Mouse (Mus musculus): Measurements from ENCODE around the gene Mks1. TPM values are rescaled to one million over a fixed set of nuclear protein-coding genes. Genes with fewer than 3 reads are reported as not detected.

Mks1 gene
- polyA plus RNA-seq, 1 experiment from 2014 or later = 19.6 TPM

DNA sequence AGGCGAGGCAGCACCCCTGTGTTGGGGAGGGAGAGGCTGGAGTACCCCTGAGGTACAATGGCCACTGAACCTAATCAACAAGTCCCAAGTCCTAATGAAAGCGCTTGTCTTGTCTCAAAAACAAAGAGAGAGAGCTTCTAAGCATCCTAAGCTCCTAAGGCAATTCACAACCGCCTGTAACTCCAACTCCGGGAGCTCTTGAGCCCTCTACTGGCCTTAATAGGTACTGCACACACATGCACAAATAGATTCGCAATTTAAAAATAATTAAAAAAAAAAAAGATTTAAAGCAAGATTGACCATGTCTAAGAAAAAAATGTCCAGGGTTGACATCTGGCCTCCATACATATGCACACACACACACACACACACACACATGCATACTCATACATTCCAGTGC lies 30.5 kb downstream of the Mks1 start:
- H3K4me3 ChIP-seq (replicated peaks) = no peak overlapping the region
- no peaks in the 10 kb centered on the region for H3K9me3 ChIP-seq
- no peak overlapping the region for H3K9ac ChIP-seq
- no peak overlapping the region for H3K4me2 ChIP-seq
- ATAC-seq (ENCODE audit: low FRiP score) = no peak
- no peaks in the 10 kb centered on the region for H3K4me1 ChIP-seq
- no peak overlapping the region for H3K27ac ChIP-seq
- H3K27me3 ChIP-seq = no peaks in the 10 kb centered on the region
- 48% methylated on average over 5 of the region's 5 CpGs for WGBS
- H3K36me3 ChIP-seq (replicated peaks) = no peaks in the 10 kb centered on the region

DNA sequence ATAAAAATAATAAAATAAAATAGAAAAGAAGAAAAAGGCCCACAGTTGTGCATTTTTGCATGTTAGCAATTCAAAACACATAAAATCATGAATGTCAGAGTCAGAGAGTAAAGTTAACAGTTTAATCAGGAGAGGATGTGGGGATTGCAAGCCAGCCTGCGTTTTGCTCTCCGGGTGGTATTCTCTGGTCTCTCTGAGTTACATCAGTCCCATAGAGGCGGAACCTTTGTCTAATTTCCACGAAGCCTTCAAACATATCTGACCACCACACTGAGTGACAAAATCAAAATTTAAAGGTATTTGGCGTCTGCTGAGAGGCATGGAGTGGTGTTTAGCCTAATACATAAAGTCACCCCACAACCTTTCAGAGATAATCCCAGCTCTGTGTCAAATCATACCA lies 31.8 kb downstream of the Mks1 start:
- WGBS = 86% methylated on average over 5 of the region's 5 CpGs
- no peaks in the 10 kb centered on the region for H3K36me3 ChIP-seq (replicated peaks)
- no peak for ATAC-seq (ENCODE audit: low FRiP score)

DNA sequence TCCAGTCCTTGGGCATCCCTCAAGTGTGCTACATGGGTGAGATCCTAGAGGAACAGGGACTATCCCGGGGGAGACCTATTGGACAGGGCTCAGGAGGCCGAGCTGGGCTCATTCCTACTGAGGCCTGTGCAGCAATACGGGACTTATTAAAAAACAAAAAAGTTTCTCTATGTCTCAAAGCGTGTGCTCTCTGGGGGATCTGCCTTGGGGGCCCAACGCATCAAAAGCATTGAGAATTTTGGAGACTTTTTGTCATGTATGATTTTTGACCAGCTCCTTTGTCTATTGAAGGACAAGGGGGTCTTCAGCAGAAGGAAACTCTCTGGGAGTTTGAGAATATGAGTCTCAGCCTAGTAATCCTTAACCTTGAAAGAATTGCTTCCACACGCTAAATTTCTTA lies 39.2 kb downstream of the Mks1 start, which contains the start of gene Olfr462:
Gene Olfr462 (minus strand): TSS at position 101 of the 400 bp plus-strand sequence.
- Histone ChIP-seq H3K4me1 (no peaks in the 10 kb centered on the region), H3K27ac (no peak within 1 kb of the TSS), H3K9ac (no peak within 1 kb of the TSS), H3K9me3 (no peaks in the 10 kb centered on the region), H3K4me3 (replicated peaks) (no peak within 1 kb of the TSS), H3K4me2 (no peak within 1 kb of the TSS), H3K27me3 (no peaks in the 10 kb centered on the region), H3K36me3 (replicated peaks) (no peaks in the 10 kb centered on the region)
- no peak for ATAC-seq (ENCODE audit: low FRiP score)
- WGBS = 92% methylated on average over 6 of the region's 6 CpGs

More for the DNA sequence above, 31.8 kb downstream of the Mks1 start:
- no peaks in the 10 kb centered on the region for H3K9me3 ChIP-seq
- no peaks in the 10 kb centered on the region for H3K4me1 ChIP-seq
- H3K27me3 ChIP-seq = no peaks in the 10 kb centered on the region
- H3K9ac ChIP-seq = no peak overlapping the region
- H3K27ac ChIP-seq = no peak overlapping the region
- no peak overlapping the region for H3K4me3 ChIP-seq (replicated peaks)
- no peak overlapping the region for H3K4me2 ChIP-seq

DNA sequence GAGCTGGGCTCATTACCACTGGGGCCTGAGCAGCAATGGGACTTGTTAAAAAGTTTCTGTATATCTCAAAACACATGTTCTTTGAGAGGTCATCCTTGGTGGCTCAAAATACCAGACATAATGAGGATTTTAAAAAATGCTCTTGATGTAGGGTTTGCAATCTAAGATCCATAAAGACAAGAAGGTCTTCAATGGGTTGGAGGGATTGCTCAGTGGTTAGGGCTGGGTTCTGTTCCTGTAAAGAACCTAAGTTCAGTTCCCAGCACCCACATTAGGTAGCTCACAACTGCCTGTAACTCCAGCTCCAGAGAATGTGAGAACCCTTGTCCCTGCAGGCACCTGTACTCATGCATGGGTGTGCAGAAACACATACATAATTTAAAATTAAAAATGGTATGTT lies 44.3 kb downstream of the Mks1 start, which contains the start of gene Olfr463:
Gene Olfr463 (minus strand): TSS at position 101 of the 400 bp plus-strand sequence.
- Histone ChIP-seq H3K9ac (no peak within 1 kb of the TSS), H3K9me3 (no peaks in the 10 kb centered on the region), H3K4me3 (replicated peaks) (no peak within 1 kb of the TSS), H3K27ac (no peak within 1 kb of the TSS), H3K27me3 (peaks cover 4% of the 10 kb centered on the region; the same call in 1 of the 2 replicates), H3K4me2 (no peak within 1 kb of the TSS), H3K36me3 (replicated peaks) (no peaks in the 10 kb centered on the region), H3K4me1 (no peaks in the 10 kb centered on the region)
- ATAC-seq (ENCODE audit: low FRiP score) = no peak

DNA sequence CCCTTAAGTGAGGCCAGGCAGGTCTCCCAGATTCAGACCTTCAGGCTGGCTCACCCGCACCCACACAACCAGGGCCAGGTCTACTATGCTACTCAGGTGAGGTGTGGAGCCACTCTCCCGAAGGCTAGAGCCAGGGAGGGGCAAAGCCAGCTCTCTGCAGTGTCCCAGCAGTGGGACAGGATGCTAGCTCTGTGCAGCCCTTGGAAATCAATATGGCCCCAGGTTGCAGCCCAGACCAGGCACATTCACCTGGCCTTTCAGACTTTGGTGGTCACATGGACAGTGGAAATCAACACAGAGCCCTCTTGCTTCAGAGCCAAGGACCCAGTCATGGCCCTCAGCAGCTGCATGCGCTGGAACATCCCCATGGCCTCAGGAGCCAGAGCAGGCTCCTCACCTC lies 51.3 kb downstream of the Mks1 start:
- Histone ChIP-seq H3K27me3 (no peaks in the 10 kb centered on the region), H3K9me3 (no peaks in the 10 kb centered on the region), H3K4me2 (no peak overlapping the region), H3K9ac (no peak overlapping the region), H3K36me3 (replicated peaks) (no peaks in the 10 kb centered on the region), H3K27ac (no peak overlapping the region), H3K4me3 (replicated peaks) (no peak overlapping the region), H3K4me1 (no peaks in the 10 kb centered on the region)
- 76% methylated on average over 3 of the region's 3 CpGs for WGBS
- no peak for ATAC-seq (ENCODE audit: low FRiP score)

Other genes starting within 250 kb of the Mks1 start
- 0.40 and 0.49 TPM in 2 replicates for gene Hsf5, start 236.1 kb upstream of the Mks1 start, polyA plus RNA-seq (2016; fragmentation: Nextera tagmentation; extraction: Ambion mirVana)
- gene Rnf43, start 190.5 kb upstream of the Mks1 start, polyA plus RNA-seq (2016; fragmentation: Nextera tagmentation; extraction: Ambion mirVana) = 1.4 and 1.8 TPM in 2 replicates
- 118 and 137 TPM in 2 replicates for gene Supt4a, start 115.7 kb upstream of the Mks1 start, polyA plus RNA-seq (2016; fragmentation: Nextera tagmentation; extraction: Ambion mirVana)
- 33.0 and 35.1 TPM in 2 replicates for gene Tspoap1, start 92.7 kb upstream of the Mks1 start, polyA plus RNA-seq (2016; fragmentation: Nextera tagmentation; extraction: Ambion mirVana)
- 0.92 and 1.1 TPM in 2 replicates for gene Mpo, start 59.6 kb upstream of the Mks1 start, polyA plus RNA-seq (2016; fragmentation: Nextera tagmentation; extraction: Ambion mirVana)
- 0.19 and 0.33 TPM in 2 replicates for gene Lpo, start 24.9 kb upstream of the Mks1 start, polyA plus RNA-seq (2016; fragmentation: Nextera tagmentation; extraction: Ambion mirVana)
- gene Epx, start 22.3 kb downstream of the Mks1 start, polyA plus RNA-seq (2016; fragmentation: Nextera tagmentation; extraction: Ambion mirVana) = 0.14 and 0.20 TPM in 2 replicates
- gene Olfr462, start 39.1 kb downstream of the Mks1 start, polyA plus RNA-seq (2016; fragmentation: Nextera tagmentation; extraction: Ambion mirVana) = not detected in 2 replicates
- not detected in 2 replicates for gene Olfr463, start 44.2 kb downstream of the Mks1 start, polyA plus RNA-seq (2016; fragmentation: Nextera tagmentation; extraction: Ambion mirVana)
- gene Olfr464, start 67.8 kb downstream of the Mks1 start, polyA plus RNA-seq (2016; fragmentation: Nextera tagmentation; extraction: Ambion mirVana) = not detected in 2 replicates
- 34.7 and 36.2 TPM in 2 replicates for gene Dynll2, start 134.3 kb downstream of the Mks1 start, polyA plus RNA-seq (2016; fragmentation: Nextera tagmentation; extraction: Ambion mirVana)
- gene Srsf1, start 194.2 kb downstream of the Mks1 start, polyA plus RNA-seq (2016; fragmentation: Nextera tagmentation; extraction: Ambion mirVana) = 564 and 577 TPM in 2 replicates
- 84.8 and 91.5 TPM in 2 replicates for gene Vezf1, start 215.1 kb downstream of the Mks1 start, polyA plus RNA-seq (2016; fragmentation: Nextera tagmentation; extraction: Ambion mirVana)
- gene Cuedc1, start 244.8 kb downstream of the Mks1 start, polyA plus RNA-seq (2016; fragmentation: Nextera tagmentation; extraction: Ambion mirVana) = 41.1 and 42.5 TPM in 2 replicates

All from forebrain, embryonic 12.5 days (tissue).